Mouse (Mus musculus): ENCODE measurements at regions not wholly inside any gene's neighbourhood (a gene's known extent, or its start where the extent isn't known, plus 50 kb on each side); places are given as distances from the start of the nearest gene placed in this dataset.

DNA sequence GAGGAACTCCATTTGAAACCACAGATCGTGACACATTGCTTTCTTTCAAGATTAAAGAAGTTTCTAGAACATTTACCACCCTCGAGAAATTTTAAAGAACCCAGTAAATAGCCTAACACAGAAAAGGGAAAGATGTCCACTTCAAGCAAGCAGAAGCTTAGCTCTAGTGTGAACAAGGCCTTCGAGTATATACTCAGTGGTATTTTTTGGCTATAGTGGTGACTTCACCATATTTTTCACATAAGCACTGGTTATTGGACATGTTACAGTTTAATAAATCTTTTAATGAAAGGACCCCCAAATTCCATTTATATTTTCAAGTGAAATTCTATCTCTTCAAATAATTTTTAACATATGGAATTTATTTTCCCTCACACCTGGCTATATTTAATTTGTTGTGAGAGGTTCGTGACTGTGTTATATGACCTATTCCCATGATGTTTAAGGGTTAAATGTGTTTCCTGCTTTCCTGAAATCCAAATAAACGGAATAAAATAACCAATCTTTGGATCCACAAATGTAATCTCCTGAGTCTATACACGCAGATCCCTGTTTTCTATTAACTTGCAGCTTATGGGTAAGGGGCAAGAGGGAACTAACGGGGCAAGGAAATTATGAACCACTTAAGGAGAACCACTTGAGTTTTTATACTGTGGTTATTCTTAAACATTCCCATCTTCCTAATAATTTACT lies 60.6 kb upstream of the Tas2r134 start:
- DNase-seq (ENCODE audit: low spot score in 2 of 2): no peak

DNA sequence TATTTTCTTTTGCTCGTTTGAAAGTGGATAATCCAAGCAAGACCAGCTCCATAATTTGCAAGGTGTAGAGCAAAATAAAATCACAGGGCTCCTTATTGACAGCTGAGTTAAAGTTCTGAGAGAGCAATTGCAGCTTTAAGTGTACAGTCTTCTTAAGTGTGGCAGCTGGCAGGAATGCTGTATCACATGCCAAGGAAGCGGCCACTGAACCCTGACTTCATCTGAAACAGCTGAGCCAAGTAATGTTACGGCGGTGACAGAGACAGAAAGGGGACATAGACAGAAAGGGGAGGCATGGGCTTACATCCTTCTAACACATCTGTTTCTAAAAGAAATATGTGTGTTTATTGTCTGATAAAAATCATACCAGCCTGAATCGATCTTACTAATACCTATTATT lies 63.4 kb upstream of the Tas2r134 start:
- no peak for DNase-seq (ENCODE audit: low spot score in 2 of 2)

DNA sequence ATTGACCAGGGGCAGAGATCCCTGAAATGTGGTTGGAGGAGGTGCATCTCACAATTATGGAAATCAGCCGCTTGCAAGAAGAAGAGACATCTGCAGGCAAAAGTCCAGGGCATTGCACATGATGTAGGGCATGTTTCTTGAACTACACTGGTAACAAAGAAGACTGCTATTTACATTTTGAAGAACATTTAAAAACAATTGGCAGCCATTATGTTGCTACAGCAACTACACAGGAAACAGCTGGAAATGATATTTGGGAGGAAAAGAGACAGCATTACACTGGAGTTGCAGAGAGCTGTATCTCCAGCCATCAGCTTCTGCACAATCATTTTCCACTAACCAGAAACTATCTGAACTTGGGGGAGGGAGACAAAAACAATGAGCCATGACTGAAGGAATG lies 64.1 kb upstream of the Tas2r134 start:
- DNase-seq (ENCODE audit: low spot score in 2 of 2): no peak

DNA sequence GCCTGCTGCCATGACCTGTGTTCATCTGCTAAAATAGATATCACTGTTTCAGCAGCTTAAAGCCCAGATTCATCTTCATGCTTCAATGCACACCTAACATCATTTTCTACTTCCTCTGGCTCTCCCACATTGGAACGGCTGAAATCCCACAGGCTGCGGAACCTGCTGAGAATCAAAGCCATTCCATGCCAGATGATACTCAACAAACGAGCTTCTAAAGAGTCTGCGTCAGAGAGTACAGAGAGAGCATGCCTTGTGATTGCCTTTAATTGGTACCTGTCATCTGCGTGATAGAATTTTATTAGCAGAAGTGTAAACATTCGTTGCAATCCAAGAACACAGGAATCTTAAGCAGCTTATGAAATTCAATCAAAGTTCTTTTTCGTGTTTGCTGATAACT lies 76.4 kb upstream of the Tas2r134 start:
- no peak for DNase-seq (ENCODE audit: low spot score in 2 of 2)

DNA sequence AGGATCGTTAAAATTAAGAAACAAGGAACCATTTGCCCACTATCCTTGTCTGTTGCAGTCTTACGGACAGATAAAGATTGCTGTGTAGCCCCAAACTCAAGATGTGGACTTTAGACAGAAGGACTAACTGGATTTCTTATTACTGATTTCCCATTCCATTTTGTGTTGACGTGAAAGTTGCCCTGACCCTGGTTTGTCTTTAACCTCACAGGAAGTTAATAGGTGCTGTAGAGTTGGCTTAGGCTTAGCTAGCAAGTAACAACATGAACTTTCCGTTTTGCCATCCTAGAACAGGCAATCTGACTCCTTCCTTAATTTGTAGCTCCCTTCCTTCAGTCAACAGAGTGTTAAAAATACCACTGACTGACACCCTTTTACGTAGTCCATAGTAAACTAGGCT lies 78.2 kb upstream of the Tas2r134 start:
- no peak for DNase-seq (ENCODE audit: low spot score in 2 of 2)

DNA sequence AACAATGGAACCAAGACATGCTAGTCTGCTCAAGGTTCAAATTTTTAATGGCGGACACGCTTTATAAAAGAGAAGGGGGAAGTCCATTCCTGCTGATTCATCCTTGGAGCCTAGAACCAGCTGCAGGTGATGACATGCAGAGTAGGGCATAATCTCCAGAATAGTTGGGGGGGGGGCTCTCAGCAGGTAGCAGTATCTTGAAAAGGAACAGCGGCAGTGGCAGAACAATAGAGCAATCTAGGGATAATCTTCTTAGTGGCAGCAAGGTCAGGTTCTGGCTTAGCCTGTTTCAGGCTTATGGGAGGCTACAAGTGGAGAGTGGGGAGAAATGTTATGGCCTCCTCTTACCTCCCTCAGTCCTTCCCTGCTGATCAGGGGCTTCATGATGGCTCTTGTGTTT lies 81.1 kb upstream of the Tas2r134 start:
- no peak for DNase-seq (ENCODE audit: low spot score in 2 of 2)

DNA sequence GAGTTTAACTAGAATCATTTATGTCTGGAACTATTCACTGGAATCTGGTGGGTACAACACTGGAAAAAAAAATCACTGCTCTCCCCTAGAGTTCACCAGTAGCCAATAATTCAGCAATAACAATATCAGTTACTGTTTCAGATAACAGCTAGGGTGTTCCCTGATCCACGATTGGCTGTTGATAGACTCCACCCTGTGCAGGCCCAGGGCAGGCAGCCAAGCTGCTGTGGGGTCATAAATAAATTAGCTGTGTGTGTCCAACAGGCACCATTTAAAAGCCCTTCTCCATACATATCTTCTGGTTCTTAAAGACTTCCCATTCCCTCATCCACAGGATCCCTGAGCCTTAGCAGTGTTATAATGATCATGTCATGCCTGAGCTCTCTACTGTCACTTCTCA lies 83.4 kb upstream of the Tas2r134 start:
- no peak for DNase-seq (ENCODE audit: low spot score in 2 of 2)

DNA sequence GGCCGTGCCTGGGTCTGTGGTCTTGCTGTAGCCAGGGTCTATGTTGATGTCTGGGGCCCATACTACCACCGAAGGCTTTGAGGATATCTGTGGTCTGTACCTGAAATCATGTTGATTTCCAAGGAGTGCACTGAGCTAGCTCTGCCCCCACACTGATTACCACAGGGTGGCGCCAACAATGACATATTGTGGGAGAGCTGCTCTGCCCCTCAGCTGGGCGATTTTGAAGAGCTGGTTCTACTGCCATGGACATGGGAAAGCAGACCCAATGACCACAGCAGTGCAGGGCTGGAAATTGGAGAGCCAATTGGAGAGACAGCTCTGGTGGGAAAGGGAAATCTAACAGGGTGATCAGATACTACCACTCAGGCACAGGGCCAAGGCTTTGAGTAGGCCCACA lies 85.0 kb upstream of the Tas2r134 start:
- no peak for DNase-seq (ENCODE audit: low spot score in 2 of 2)

DNA sequence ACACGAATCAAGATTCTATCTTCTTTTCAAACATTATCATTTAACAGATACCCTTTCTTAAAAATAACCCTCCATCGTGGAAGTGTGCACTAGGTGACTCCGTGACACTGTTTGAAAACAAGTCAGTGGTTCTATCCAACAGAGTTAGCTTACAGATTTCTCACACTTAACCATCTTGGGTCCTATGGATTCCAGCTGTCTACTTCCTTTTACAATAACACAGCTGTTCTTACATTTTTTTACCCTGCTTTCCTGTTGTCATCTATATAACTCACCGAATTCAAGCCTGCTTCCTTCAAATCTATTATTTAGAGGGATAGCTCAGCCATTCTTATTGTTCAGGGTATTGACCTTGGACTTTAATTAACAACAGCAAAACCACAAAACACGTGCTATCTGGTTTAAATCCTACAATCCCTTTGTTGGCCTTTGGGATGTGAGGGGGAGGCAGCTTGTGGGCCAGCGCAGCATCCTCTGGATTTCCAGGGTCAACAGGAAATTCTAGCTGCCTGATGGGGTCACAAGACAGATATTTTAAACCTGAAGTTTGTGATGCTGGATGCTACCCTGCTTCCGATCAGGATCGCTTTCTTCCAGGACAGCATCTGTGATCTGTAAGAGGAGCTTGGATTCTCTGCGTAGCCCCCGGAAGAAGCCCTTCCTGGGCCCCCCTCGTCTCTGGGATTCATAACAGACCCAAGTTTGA lies 94.4 kb upstream of the Tas2r134 start:
- DNase-seq (ENCODE audit: low spot score in 2 of 2): no peak

DNA sequence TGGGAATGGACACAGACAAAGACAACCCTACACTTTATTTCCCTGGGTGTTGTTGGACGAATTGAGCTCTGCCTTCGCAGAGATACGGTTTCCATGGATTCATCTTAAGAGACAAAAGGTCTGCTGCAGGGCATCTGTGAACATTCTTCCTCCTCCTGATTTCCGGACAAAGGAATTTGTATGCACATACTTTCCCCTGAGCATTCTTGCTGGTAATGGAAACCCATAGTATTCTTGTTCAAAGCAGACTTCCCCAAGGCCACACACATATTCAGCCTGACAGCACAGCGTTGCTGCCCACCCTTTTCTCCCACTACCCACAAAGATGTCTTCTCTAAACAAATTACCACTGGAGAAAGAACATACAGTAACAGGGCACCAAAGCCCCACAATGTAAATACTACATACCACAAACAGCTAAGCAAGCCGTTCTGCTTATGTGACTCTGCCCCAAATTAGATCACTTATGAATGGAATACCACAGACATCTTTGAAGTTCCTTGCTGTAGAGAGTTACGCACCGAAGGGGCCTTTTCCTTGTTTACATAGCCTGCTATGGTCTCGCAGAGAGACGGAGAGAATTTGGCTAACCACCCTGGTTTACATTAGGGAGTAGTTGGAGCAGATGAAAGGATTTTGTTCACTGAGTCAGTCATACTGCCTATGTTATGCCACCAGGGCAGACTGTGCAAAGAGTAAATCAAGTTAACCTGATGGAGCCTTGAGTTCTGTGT lies 96.0 kb upstream of the Tas2r134 start:
- DNase-seq (ENCODE audit: low spot score in 2 of 2): no peak

DNA sequence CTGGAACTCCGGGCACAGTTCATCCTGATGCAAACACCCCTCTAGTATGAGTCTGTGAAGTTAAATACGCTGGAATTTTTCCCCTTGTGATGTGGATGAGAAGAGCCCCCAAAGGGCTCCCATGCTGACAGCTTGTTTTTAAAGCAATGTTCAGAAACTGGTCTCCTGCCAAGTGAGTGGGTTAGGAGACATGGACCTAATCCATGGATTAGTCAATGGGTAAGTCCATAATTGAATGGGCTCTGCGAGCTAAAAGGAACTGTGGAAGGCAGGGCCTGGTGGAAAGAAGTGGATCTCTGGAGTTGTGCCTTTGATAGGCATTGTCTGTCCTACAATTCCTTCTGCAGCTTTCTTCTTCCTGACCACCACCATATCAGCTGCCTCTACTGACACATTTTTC lies 104.5 kb upstream of the Tas2r134 start:
- DNase-seq (ENCODE audit: low spot score in 2 of 2): no peak

DNA sequence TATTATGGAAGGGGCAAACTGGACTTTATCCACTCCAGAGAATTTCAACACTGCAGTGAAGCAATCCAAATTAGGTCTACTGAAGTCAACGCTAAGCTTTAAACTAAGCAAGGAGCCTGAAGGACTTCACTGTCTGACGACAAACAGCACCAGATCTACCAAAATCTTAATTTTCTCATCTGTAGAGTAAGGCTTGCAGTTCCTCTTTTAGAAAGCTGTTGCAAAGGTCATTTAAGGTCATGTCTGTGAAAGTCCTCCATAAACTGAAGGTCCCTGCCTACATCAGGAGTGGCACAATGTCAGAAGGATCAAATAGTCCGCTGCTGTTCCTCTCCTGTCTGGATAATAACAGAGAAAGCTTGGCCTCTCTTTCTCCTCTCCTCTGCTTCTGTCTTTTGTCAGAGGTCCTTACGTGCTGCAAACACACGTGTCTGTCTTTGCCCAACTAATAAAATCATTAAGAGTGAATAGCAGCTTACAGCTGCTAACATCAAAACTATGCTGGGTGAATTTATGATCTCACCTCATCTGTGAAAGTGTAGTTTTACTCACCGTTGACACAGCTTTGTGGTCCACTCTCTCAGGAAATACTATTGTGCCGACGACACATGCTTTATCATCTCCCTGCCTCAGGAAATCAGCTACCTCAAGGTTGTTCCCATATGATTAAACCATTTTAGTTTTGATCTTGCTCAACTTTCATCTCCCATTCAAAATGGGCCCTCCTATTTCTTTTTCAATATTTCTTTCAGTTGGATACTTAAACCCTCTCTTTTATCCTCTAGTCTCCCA lies 117.9 kb upstream of the Tas2r134 start:
- no peak for DNase-seq (ENCODE audit: low spot score in 2 of 2)

DNA sequence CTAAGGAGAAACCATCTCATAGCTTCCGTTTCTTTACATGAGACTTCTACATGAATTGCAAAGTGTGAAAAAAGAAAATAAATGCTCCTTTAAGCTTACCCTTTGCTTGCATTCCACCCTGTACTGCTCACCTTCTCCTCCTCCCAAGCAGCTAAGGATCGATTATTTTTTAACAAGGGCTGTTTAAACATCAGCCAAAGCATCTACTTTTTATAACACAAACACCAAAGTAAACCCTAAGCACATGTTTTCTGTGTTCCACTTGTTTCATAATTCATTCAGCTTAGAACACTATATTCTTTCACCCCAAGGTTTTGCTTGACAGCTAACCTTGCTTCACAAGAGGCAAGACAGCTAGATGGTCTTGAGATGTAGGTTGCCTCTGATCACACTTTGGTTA lies 129.4 kb upstream of the Tas2r134 start:
- no peak for DNase-seq (ENCODE audit: low spot score in 2 of 2)

DNA sequence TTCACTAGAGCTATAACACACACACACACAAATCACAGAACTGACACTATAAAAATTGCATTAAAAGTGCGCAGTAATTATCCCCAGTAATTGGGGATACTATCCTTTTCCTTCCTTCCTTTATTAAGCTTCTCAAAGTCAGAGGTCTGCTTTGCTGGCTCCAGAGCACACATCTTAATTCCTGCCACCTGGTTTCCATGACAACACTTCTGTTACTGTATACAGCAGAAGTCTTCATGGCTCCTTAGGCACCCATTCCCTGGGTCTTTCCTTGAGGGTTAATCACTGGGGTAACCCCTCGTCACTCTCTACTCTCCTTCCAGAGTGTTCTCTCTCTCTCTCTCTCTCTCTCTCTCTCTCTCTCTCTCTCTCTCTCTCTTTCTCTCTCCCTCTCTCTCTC lies 153.6 kb upstream of the Tas2r134 start:
- no peak for DNase-seq (ENCODE audit: low spot score in 2 of 2)

DNA sequence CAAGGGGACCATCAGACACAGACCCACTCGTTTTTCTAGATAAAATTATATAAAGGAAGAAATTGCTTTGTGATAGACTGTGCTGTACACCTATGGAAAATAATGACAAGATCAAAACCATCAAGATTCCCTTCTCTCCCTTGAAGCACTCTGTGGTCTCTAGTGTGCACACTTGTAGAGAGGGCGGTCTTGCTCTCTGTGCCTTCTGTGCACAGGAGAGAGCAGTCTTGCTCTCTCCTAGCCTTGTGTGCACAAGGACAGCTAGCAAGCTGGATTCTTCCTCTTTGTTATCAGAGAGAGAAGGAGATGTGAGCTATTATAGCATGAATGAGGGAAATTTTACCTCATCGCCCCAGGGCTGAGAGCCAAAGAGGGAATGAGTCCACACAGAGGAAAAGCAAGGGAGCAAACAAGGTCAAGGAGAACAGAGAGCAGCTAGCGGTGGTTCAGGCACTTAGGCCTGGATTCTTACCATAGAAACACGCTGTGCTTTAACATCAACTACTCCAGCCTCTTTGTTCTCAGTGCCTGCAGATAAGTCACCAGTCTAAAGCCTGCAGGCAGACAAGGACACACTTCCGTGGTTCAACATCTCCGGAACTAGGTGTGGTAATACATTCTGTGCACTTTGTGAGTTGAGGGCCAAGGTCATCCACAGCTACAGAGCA lies 160.2 kb upstream of the Tas2r134 start:
- DNase-seq (ENCODE audit: low spot score in 2 of 2): no peak

DNA sequence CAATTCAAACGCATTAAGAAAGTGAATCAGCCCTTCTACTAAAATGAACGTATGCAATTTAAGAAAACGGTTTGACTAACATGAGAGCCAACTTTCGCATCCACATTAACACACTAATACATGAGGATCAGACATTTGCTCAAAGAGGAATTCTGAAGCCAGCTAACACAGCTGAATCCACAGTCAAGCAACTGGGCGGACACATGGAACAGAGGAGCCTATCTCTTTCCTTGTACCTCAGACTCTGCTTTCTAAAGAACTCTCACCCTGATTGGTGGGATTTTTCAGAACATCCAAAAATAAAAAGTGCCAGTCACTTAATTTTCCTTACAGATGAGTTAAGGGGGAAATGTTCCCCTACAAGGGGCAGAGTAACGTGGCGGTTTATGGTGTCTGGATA lies 161.3 kb upstream of the Tas2r134 start:
- DNase-seq (ENCODE audit: low spot score in 2 of 2): no peak

DNA sequence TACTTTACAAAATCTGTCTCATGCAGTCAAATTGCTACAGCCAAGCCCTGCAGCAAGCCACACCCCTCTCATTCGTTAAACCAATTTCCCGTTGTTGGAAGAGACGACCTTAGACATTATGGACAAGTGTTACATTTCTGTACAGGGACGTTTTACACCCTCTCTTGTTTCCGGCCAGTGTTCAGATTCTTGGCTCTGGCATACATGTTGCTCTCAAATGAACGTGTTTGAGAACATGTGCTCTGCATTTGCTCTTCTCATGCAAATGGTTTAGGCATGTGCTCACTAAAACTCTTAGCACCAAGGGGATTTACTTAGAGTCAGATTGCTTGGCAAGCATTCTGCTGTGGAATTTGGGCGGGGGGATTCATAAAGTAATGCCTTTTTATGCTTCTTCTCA lies 161.7 kb upstream of the Tas2r134 start:
- DNase-seq (ENCODE audit: low spot score in 2 of 2): no peak

DNA sequence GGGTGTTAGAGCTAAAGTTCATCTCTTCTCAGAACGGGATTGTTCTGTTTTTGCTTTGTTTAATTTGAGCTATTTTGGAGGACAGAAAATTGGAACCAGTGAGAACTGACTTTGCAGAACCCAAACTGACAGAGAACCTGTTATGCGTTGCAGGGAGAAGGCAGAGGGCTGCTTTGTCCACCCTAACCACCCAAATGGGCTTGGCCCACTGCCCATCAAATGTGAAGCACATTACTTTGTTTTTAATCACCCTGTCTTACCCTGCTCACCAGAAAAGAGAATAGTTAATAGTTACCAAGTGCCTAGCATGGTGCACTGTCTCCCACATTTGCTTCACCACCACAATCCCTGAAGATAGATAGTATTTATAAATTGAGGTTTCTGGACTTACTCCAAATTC lies 163.0 kb upstream of the Tas2r134 start:
- no peak for DNase-seq (ENCODE audit: low spot score in 2 of 2)

DNA sequence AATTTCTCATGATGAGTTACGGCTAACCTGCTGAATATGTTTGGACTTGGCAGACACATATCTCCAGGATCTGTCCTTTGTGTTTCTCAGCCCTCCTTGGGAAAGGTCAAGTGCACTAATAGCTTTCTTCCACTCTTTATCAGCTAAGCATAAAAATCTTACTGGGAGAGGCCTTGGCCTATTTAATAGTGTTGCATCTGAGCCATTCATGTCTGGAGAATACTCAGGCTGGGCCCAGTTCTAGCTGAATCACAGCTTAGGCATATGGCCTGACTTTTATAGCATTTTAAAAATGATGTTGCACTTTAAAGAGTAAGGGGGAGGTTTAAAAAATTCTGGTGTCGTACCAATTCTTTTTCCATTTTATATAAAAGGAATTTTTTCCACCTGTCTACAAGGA lies 166.4 kb upstream of the Tas2r134 start:
- DNase-seq (ENCODE audit: low spot score in 2 of 2): no peak

DNA sequence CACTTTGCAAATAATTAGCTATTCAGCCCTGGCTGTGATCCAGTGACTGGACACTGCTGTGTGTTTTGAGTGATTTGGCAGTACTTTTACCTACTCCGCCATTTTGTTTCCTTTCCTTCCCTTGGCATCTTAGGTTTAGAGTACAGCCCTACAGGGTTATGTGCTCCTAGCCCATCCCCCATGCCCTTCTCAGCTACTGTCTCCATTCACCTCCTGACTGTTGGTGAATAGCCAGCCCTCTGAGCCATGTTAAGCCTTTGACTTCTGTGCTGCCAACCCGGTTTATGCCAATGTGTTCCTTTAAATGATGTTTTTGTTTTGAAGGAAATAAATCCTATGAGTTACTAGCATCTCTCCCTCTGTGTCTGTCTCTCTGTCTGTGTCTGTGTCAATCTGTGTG lies 167.8 kb upstream of the Tas2r134 start:
- no peak for DNase-seq (ENCODE audit: low spot score in 2 of 2)

DNA sequence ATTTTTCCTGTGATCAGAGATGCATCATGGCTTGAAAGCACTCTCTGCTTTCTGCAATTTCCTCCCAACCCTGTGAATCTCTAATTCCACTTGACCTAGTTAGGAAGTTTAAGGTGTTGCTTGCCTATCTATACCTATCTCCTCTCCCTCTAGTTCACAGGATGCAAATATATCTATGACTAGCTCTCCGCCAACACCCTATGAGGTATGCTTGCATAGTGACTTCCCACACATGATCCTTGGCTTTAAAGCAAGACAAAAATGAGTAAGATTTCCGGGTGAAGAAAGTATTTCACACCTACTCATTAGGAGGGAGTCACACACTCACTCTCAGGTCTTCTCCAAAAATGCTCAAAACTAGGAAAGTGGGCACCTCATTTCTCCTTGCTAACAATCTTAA lies 169.6 kb upstream of the Tas2r134 start:
- DNase-seq (ENCODE audit: low spot score in 2 of 2): no peak

DNA sequence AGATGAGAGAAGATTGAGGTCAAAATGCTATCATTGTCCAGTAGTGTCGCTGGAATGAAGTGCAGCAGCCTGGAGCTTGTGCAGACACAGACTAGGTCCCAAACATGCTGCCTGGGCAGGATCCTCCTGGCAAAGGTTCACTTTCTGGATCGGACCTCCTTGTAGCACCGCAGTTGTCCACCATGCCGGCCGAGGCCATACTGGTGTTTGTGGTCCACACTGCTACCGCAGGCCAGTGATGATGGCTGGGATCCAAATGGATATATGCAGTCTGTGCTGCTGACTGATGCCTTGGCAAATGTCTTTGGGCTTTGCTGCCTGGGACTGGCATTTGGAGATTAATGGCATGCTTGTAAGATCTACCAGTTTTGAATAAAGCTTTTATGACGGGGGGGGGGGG lies 174.5 kb upstream of the Tas2r134 start:
- no peak for DNase-seq (ENCODE audit: low spot score in 2 of 2)
